Mouse (Mus musculus) midbrain, embryonic 11.5 days (tissue): ENCODE results near the gene Cd160. TPM values are rescaled to one million over a fixed set of nuclear protein-coding genes. Genes with fewer than 3 reads are reported as not detected.

Source experiments
- ATAC-seq: fragments of 200-750 bp; cut with Nextera tagmentation; 2 replicates; pipeline ENCODE4 v1.8.0; 2017; ENCODE audit warnings: moderate TSS enrichment, moderate library complexity; ENCODE audit not compliant: low FRiP score
- DNase-seq: peaks from one replicate; pipeline ENCODE4 v3.0.0; 2015; ENCODE audit warnings: low spot score; ENCODE audit errors: missing footprints
- H3K27ac ChIP-seq: fragments of 300-500 bp; sonication (generic); 2 replicates; pipeline ENCODE4 v1.5.1; 2014; ENCODE audit warnings: low read depth, low read length
- H3K27me3 ChIP-seq: fragments of 300-500 bp; sonication (generic); 2 replicates; pipeline ENCODE4 v1.6.1; 2014; ENCODE audit warnings: mild to moderate bottlenecking, low read length, moderate library complexity, mixed read lengths; ENCODE audit not compliant: control insufficient read depth, insufficient read depth
- H3K36me3 ChIP-seq: fragments of 300-500 bp; sonication (generic); 2 replicates; pipeline ENCODE4 v1.6.1; 2014; ENCODE audit warnings: mild to moderate bottlenecking, low read length, moderate library complexity, mixed read lengths; ENCODE audit not compliant: control insufficient read depth, insufficient read depth
- H3K4me1 ChIP-seq: fragments of 300-500 bp; sonication (generic); 2 replicates; pipeline ENCODE4 v1.6.1; 2014; ENCODE audit warnings: low read length; ENCODE audit not compliant: control insufficient read depth, insufficient read depth
- H3K4me2 ChIP-seq: fragments of 300-500 bp; sonication (generic); 2 replicates; pipeline ENCODE4 v1.6.1; 2014; ENCODE audit warnings: mild to moderate bottlenecking, moderate library complexity
- H3K4me3 ChIP-seq: fragments of 300-500 bp; sonication (generic); 2 replicates; pipeline ENCODE4 v1.5.1; 2014; ENCODE audit warnings: low read depth, low read length
- H3K9ac ChIP-seq: fragments of 300-500 bp; sonication (generic); 2 replicates; pipeline ENCODE4 v1.6.1; 2014; ENCODE audit warnings: low read length
- H3K9me3 ChIP-seq: fragments of 300-500 bp; sonication (generic); 2 replicates; pipeline ENCODE4 v1.6.1; 2016; ENCODE audit warnings: low read length; ENCODE audit not compliant: control insufficient read depth
- WGBS: fragments of 180-500 bp; shearing (Covaris S2); extraction: QIAGEN DNeasy Blood & Tissue Kit; methylation state at CpG from one replicate; pipeline ENCODE4 v1.1.7; 2014; 5-methylcytosine and 5-hydroxymethylcytosine counted together
- polyA plus RNA-seq: library from polyadenylated mRNA; unstranded; fragments of >200 nt; fragmentation: Nextera tagmentation; extraction: Ambion mirVana; gene quantifications from 2 replicates; pipeline ENCODE4 v1.2.1, GENCODE M21; 2014

Cd160 gene
- polyA plus RNA-seq, 1 experiment from 2014 or later = 0.12 TPM

- DNase-seq (no peak), ATAC-seq (no peak)
- Histone ChIP-seq H3K9me3 (no peaks in the 10 kb centered on the region), H3K27me3 (no peaks in the 10 kb centered on the region), H3K4me1 (no peaks in the 10 kb centered on the region), H3K4me3 (no peak overlapping the region), H3K4me2 (no peak overlapping the region), H3K9ac (no peak overlapping the region), H3K36me3 (no peaks in the 10 kb centered on the region), H3K27ac (no peak overlapping the region)
- WGBS = 76% methylated on average over 3 of the region's 3 CpGs
These were observed 26.7 kb upstream of the Cd160 start for GRCm38 (mm10) chr3:96855833-96856232.

GRCm38 (mm10) chr3:96854376-96854775 is 25.2 kb upstream of the Cd160 start:
- Histone ChIP-seq H3K4me2 (no peak overlapping the region), H3K9ac (no peak overlapping the region), H3K27me3 (no peaks in the 10 kb centered on the region), H3K27ac (no peak overlapping the region), H3K4me3 (no peak overlapping the region), H3K36me3 (no peaks in the 10 kb centered on the region), H3K9me3 (no peaks in the 10 kb centered on the region), H3K4me1 (no peaks in the 10 kb centered on the region)
- ATAC-seq = no peak
- WGBS = 90% methylated on average over 4 of the region's 4 CpGs
- DNase-seq = peak; percentile 6

GRCm38 (mm10) chr3:96852561-96852960 is 23.4 kb upstream of the Cd160 start:
- Histone ChIP-seq H3K36me3 (no peaks in the 10 kb centered on the region), H3K9ac (no peak overlapping the region), H3K4me1 (no peaks in the 10 kb centered on the region), H3K27ac (no peak overlapping the region), H3K9me3 (no peaks in the 10 kb centered on the region), H3K4me3 (no peak overlapping the region), H3K4me2 (no peak overlapping the region), H3K27me3 (no peaks in the 10 kb centered on the region)
- no peak for ATAC-seq
- peak; percentile 4 for DNase-seq
- 88% methylated on average over 6 of the region's 6 CpGs for WGBS

GRCm38 (mm10) chr3:96849168-96849727 is 20.1 kb upstream of the Cd160 start:
- WGBS = 87% methylated on average over 2 of the region's 2 CpGs
- Histone ChIP-seq H3K27ac (no peak overlapping the region), H3K4me1 (no peaks in the 10 kb centered on the region), H3K9me3 (no peaks in the 10 kb centered on the region), H3K27me3 (no peaks in the 10 kb centered on the region), H3K4me3 (no peak overlapping the region), H3K9ac (no peak overlapping the region), H3K36me3 (no peaks in the 10 kb centered on the region), H3K4me2 (no peak overlapping the region)
- ATAC-seq (no peak), DNase-seq (peak; percentile 8)

- Histone ChIP-seq H3K4me3 (no peak overlapping the region), H3K27ac (no peak overlapping the region), H3K9ac (no peak overlapping the region), H3K36me3 (no peaks in the 10 kb centered on the region), H3K4me2 (no peak overlapping the region), H3K27me3 (no peaks in the 10 kb centered on the region), H3K4me1 (no peaks in the 10 kb centered on the region), H3K9me3 (no peaks in the 10 kb centered on the region)
- no peak for ATAC-seq
- no peak for DNase-seq
- 93% methylated on average over 7 of the region's 8 CpGs for WGBS
These were observed 19.3 kb upstream of the Cd160 start for GRCm38 (mm10) chr3:96848470-96848869.

- 49% methylated on average over 6 of the region's 6 CpGs for WGBS
- Histone ChIP-seq H3K9ac (no peak overlapping the region), H3K36me3 (no peaks in the 10 kb centered on the region), H3K4me3 (no peak overlapping the region), H3K4me2 (no peak overlapping the region), H3K27me3 (no peaks in the 10 kb centered on the region), H3K9me3 (no peaks in the 10 kb centered on the region), H3K4me1 (no peaks in the 10 kb centered on the region), H3K27ac (no peak overlapping the region)
- no peak for ATAC-seq
- DNase-seq = peak; percentile 8
These were observed 18.5 kb upstream of the Cd160 start for GRCm38 (mm10) chr3:96847661-96848060.

GRCm38 (mm10) chr3:96846985-96847384 is 17.8 kb upstream of the Cd160 start:
- Histone ChIP-seq H3K4me1 (no peaks in the 10 kb centered on the region), H3K27ac (no peak overlapping the region), H3K9me3 (no peaks in the 10 kb centered on the region), H3K27me3 (no peaks in the 10 kb centered on the region), H3K4me3 (no peak overlapping the region), H3K36me3 (no peaks in the 10 kb centered on the region), H3K9ac (no peak overlapping the region), H3K4me2 (no peak overlapping the region)
- peak; percentile 14 for DNase-seq
- 90% methylated on average over 12 of the region's 12 CpGs for WGBS
- no peak for ATAC-seq

- H3K27ac ChIP-seq = no peak overlapping the region
- peak; percentile 21 for DNase-seq
- H3K4me3 ChIP-seq = no peak overlapping the region
These were observed 16.7 kb upstream of the Cd160 start for GRCm38 (mm10) chr3:96845806-96846205.

GRCm38 (mm10) chr3:96845191-96845590 is 16.0 kb upstream of the Cd160 start:
- Histone ChIP-seq H3K4me1 (no peaks in the 10 kb centered on the region), H3K4me2 (no peak overlapping the region), H3K4me3 (no peak overlapping the region), H3K9me3 (no peaks in the 10 kb centered on the region), H3K36me3 (no peaks in the 10 kb centered on the region), H3K9ac (no peak overlapping the region), H3K27ac (no peak overlapping the region), H3K27me3 (no peaks in the 10 kb centered on the region)
- 98% methylated on average over 6 of the region's 6 CpGs for WGBS
- no peak for ATAC-seq
- peak; percentile 53 for DNase-seq

More at GRCm38 (mm10) chr3:96845806-96846205, 16.7 kb upstream of the Cd160 start:
- H3K4me1 ChIP-seq = no peaks in the 10 kb centered on the region
- no peak overlapping the region for H3K9ac ChIP-seq
- no peaks in the 10 kb centered on the region for H3K27me3 ChIP-seq
- H3K36me3 ChIP-seq = no peaks in the 10 kb centered on the region
- H3K4me2 ChIP-seq = no peak overlapping the region
- H3K9me3 ChIP-seq = no peaks in the 10 kb centered on the region
- ATAC-seq = no peak
- 87% methylated on average over 9 of the region's 9 CpGs for WGBS
